Mouse (Mus musculus): ENCODE measurements at regions not wholly inside any gene's neighbourhood (a gene's known extent, or its start where the extent isn't known, plus 50 kb on each side); places are given as distances from the start of the nearest gene placed in this dataset.

GRCm38 (mm10) chr15:72158505-72158904 is 1675.9 kb upstream of the Gm6569 start:
- TF ChIP-seq ZNF384 (IDR thresholded peaks at IDR 0.05; ENCODE audit: low read depth, low read length) (no peak), POLR2A (IDR thresholded peaks at IDR 0.05; ENCODE audit: low read depth, low read length) (no peak), MXI1 (IDR thresholded peaks at IDR 0.05; ENCODE audit: low read depth, low read length) (no peak), CTCF (conservative IDR thresholded peaks at IDR 0.05 in 1 of 2, IDR thresholded peaks at IDR 0.05 in 1 of 2; ENCODE audit: low read depth in 2 of 2, low read length in 2 of 2) (no peak), TCF12 (IDR thresholded peaks at IDR 0.05; ENCODE audit: low read depth, low read length) (no peak), CHD2 (IDR thresholded peaks at IDR 0.05; ENCODE audit: low read length) (no peak), POLR2AphosphoS2 (IDR thresholded peaks at IDR 0.05; ENCODE audit: low read depth, low read length) (no peak), EP300 (IDR thresholded peaks at IDR 0.05; ENCODE audit: low read length) (no peak)
